Mouse (Mus musculus) kidney, embryonic 16.5 days (tissue): ENCODE data around the gene Ppp1r14c. TPM values are rescaled to one million over a fixed set of nuclear protein-coding genes. Genes with fewer than 3 reads are reported as not detected.

Experiments used
- ATAC-seq: fragments of 200-750 bp; cut with Nextera tagmentation; 2 replicates; pipeline ENCODE4 v1.8.0; 2017; ENCODE audit warnings: moderate TSS enrichment; ENCODE audit not compliant: low FRiP score, low TSS enrichment
- H3K27ac ChIP-seq: fragments of 300-500 bp; sonication (generic); 2 replicates; pipeline ENCODE4 v1.5.1; 2014; ENCODE audit warnings: low read length
- H3K27me3 ChIP-seq: fragments of 300-500 bp; sonication (generic); 2 replicates; pipeline ENCODE4 v1.6.1; 2014; ENCODE audit warnings: low read length, control low read depth, mixed read lengths; ENCODE audit not compliant: insufficient read depth
- H3K36me3 ChIP-seq: fragments of 300-500 bp; sonication (generic); 2 replicates; pipeline ENCODE4 v1.6.1; 2014; ENCODE audit warnings: low read length, control low read depth, mixed read lengths; ENCODE audit not compliant: insufficient read depth
- H3K4me1 ChIP-seq: fragments of 300-500 bp; sonication (generic); 2 replicates; pipeline ENCODE4 v1.6.1; 2014; ENCODE audit warnings: low read length, control low read depth, mixed read lengths; ENCODE audit not compliant: insufficient read depth
- H3K4me2 ChIP-seq: fragments of 300-500 bp; sonication (generic); replicated peaks from 2 replicates; pipeline ENCODE4 v1.6.1; 2014; ENCODE audit warnings: low read depth, low read length
- H3K4me3 ChIP-seq: fragments of 300-500 bp; sonication (generic); 2 replicates; pipeline ENCODE4 v1.5.1; 2014; ENCODE audit warnings: mild to moderate bottlenecking, low read length
- H3K9ac ChIP-seq: fragments of 300-500 bp; sonication (generic); replicated peaks from 2 replicates; pipeline ENCODE4 v1.6.1; 2014; ENCODE audit warnings: low read length
- H3K9me3 ChIP-seq: fragments of 300-500 bp; sonication (generic); 2 replicates; pipeline ENCODE4 v1.6.1; 2016; ENCODE audit warnings: low read length, control low read depth
- WGBS: fragments of 180-500 bp; shearing (Covaris S2); extraction: QIAGEN DNeasy Blood & Tissue Kit; methylation state at CpG from one replicate; pipeline ENCODE4 v1.1.7; 2014; 5-methylcytosine and 5-hydroxymethylcytosine counted together
- polyA plus RNA-seq: library from polyadenylated mRNA; unstranded; fragments of >200 nt; fragmentation: Nextera tagmentation; extraction: Ambion mirVana; gene quantifications from 2 replicates; pipeline ENCODE4 v1.2.1, GENCODE M21; 2015

Gene Ppp1r14c
- polyA plus RNA-seq, 1 experiment from 2014 or later: 8.0 TPM

GRCm38 (mm10) chr10:3398051-3398450 is 32.2 kb downstream of the Ppp1r14c start:
- Histone ChIP-seq H3K9me3 (no peaks in the 10 kb centered on the region), H3K36me3 (no peaks in the 10 kb centered on the region), H3K4me1 (no peaks in the 10 kb centered on the region), H3K4me3 (no peak overlapping the region), H3K27me3 (no peaks in the 10 kb centered on the region), H3K4me2 (no peak overlapping the region), H3K27ac (no peak overlapping the region), H3K9ac (no peak overlapping the region)
- no peak for ATAC-seq
- 83% methylated on average over 5 of the region's 5 CpGs for WGBS

DNA sequence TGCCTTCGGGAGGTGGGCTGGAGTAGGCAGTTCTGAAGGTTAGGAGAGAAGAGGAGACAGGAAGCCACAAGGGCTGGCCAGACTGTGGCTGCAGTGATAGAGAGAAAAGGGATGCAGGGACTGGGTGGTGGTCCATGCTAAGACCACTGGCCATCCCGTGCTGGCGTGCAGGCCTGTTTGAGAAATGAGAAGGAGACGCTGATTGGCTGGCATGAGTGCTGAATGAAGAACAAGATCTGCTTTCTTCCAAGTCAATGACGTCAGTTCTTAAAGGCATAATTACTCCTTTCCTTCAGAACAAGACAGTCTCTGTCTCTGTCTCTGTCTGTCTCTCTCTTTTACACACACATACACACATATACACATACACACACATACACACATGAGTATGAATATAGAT is 36.4 kb downstream of the Ppp1r14c start:
- no peaks in the 10 kb centered on the region for H3K36me3 ChIP-seq

GRCm38 (mm10) chr10:3403416-3404137 is 37.7 kb downstream of the Ppp1r14c start:
- WGBS: 61% methylated on average over 7 of the region's 7 CpGs
- Histone ChIP-seq H3K4me1 (no peaks in the 10 kb centered on the region; the same call in 1 of the 2 replicates), H3K9ac (no peak overlapping the region), H3K27ac (no peak overlapping the region), H3K36me3 (no peaks in the 10 kb centered on the region), H3K4me3 (no peak overlapping the region), H3K9me3 (no peaks in the 10 kb centered on the region), H3K27me3 (no peaks in the 10 kb centered on the region), H3K4me2 (no peak overlapping the region)
- ATAC-seq: no peak

More for the DNA sequence above, 36.4 kb downstream of the Ppp1r14c start:
- 78% methylated on average over 5 of the region's 5 CpGs for WGBS
- Histone ChIP-seq H3K4me2 (no peak overlapping the region), H3K4me3 (no peak overlapping the region), H3K4me1 (no peaks in the 10 kb centered on the region), H3K9ac (no peak overlapping the region), H3K9me3 (no peaks in the 10 kb centered on the region), H3K27ac (no peak overlapping the region), H3K27me3 (no peaks in the 10 kb centered on the region)
- no peak for ATAC-seq

GRCm38 (mm10) chr10:3404362-3404761 is 38.5 kb downstream of the Ppp1r14c start:
- no peak overlapping the region for H3K4me2 ChIP-seq
- WGBS: 88% methylated on average over 4 of the region's 4 CpGs
- no peaks in the 10 kb centered on the region for H3K36me3 ChIP-seq
- H3K27ac ChIP-seq: no peak overlapping the region
- no peak overlapping the region for H3K9ac ChIP-seq
- no peaks in the 10 kb centered on the region for H3K27me3 ChIP-seq
- no peak for ATAC-seq
- H3K4me3 ChIP-seq: no peak overlapping the region
- H3K4me1 ChIP-seq: no peaks in the 10 kb centered on the region; the same call in 1 of the 2 replicates
- no peaks in the 10 kb centered on the region for H3K9me3 ChIP-seq

- Histone ChIP-seq H3K27ac (no peak overlapping the region), H3K4me1 (no peaks in the 10 kb centered on the region; the same call in 1 of the 2 replicates), H3K4me2 (no peak overlapping the region), H3K9me3 (no peaks in the 10 kb centered on the region), H3K36me3 (no peaks in the 10 kb centered on the region), H3K27me3 (no peaks in the 10 kb centered on the region), H3K4me3 (no peak overlapping the region), H3K9ac (no peak overlapping the region)
- no peak for ATAC-seq
- WGBS: 68% methylated on average over 2 of the region's 2 CpGs
Observed at GRCm38 (mm10) chr10:3406280-3406679, 40.4 kb downstream of the Ppp1r14c start.

DNA sequence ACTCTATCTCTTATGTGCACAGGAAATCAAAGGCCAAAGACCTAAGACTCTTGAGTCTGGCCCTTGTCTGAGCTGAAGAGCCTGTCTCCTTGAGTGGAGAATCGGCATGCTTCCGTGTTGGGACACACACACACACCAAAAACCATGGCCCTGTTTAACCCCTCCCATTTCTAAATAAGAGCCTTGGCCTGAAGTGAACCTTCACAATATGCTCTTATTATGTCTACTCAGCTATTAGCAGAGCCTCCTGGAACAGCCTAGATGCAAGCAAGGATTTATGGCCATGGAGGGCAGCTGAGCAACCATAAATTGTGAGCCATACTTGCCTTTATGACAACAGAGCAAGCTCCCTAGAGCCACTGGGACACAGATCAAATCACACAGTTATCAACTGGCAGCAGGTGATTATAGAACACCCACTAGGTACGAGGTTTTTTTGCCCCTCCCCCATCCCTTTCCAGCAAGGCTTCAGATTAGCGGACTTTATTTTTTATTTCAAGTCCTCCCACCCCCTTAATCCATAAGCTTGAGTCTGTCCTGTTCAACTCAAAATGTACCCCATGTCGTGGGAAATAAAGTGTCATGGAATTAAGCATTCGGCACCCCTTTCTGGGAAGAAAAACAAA is 42.3 kb downstream of the Ppp1r14c start:
- WGBS: 63% methylated on average over 6 of the region's 6 CpGs
- Histone ChIP-seq H3K4me3 (no peak overlapping the region), H3K27me3 (no peaks in the 10 kb centered on the region), H3K36me3 (no peaks in the 10 kb centered on the region), H3K9me3 (no peaks in the 10 kb centered on the region), H3K4me1 (no peaks in the 10 kb centered on the region; the same call in 1 of the 2 replicates), H3K9ac (no peak overlapping the region), H3K4me2 (no peak overlapping the region), H3K27ac (no peak overlapping the region)
- peak; percentile 46; the same call in 1 of the 2 replicates for ATAC-seq

GRCm38 (mm10) chr10:3408699-3409098 is 42.8 kb downstream of the Ppp1r14c start:
- Histone ChIP-seq H3K4me2 (no peak overlapping the region), H3K27ac (no peak overlapping the region), H3K4me3 (no peak overlapping the region), H3K9ac (no peak overlapping the region), H3K9me3 (no peaks in the 10 kb centered on the region), H3K4me1 (no peaks in the 10 kb centered on the region; the same call in 1 of the 2 replicates), H3K27me3 (no peaks in the 10 kb centered on the region), H3K36me3 (no peaks in the 10 kb centered on the region)
- no peak for ATAC-seq
- 74% methylated on average over 3 of the region's 3 CpGs for WGBS

- ATAC-seq: no peak
- H3K4me2 ChIP-seq: no peak overlapping the region
- H3K4me3 ChIP-seq: no peak overlapping the region
- H3K36me3 ChIP-seq: no peaks in the 10 kb centered on the region
- no peak overlapping the region for H3K9ac ChIP-seq
- no peaks in the 10 kb centered on the region for H3K9me3 ChIP-seq
- no peaks in the 10 kb centered on the region for H3K27me3 ChIP-seq
- no peak overlapping the region for H3K27ac ChIP-seq
- WGBS: 72% methylated on average over 3 of the region's 3 CpGs
- no peaks in the 10 kb centered on the region; the same call in 1 of the 2 replicates for H3K4me1 ChIP-seq
Observed at GRCm38 (mm10) chr10:3411222-3411621, 45.4 kb downstream of the Ppp1r14c start.

- H3K4me1 ChIP-seq: no peaks in the 10 kb centered on the region; the same call in 1 of the 2 replicates
- H3K27me3 ChIP-seq: no peaks in the 10 kb centered on the region
- H3K27ac ChIP-seq: no peak overlapping the region
- no peaks in the 10 kb centered on the region for H3K9me3 ChIP-seq
- 79% methylated on average over 2 of the region's 2 CpGs for whole genome bisulfite sequencing
- H3K4me3 ChIP-seq: no peak overlapping the region
- H3K36me3 ChIP-seq: no peaks in the 10 kb centered on the region
- H3K9ac ChIP-seq: no peak overlapping the region
- H3K4me2 ChIP-seq: no peak overlapping the region
- no peak for ATAC-seq
Observed at GRCm38 (mm10) chr10:3411639-3412038, 45.8 kb downstream of the Ppp1r14c start.

DNA sequence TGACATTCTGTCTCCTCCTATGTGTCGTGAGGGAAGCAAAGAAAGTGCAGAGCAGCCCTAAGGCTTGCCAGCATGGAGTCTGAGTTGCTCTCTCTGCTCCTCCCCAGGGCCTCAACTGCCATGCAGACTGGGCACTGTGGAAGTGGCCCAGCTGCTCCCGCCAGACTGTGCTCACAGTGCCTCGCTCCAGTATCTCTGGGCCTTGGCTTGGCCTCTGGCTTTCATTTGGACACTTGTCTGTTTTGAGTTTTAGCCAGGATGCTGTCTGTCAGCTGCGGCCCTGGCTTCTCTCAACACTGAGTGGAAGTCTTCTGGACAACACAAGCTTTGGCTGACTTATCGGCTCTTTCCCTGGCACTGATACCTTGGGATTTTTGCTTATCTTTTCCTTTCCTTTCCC is 49.0 kb downstream of the Ppp1r14c start:
- ATAC-seq: no peak
- Histone ChIP-seq H3K9me3 (no peaks in the 10 kb centered on the region), H3K36me3 (no peaks in the 10 kb centered on the region), H3K4me2 (no peak overlapping the region), H3K4me1 (no peaks in the 10 kb centered on the region), H3K27ac (no peak overlapping the region), H3K4me3 (no peak overlapping the region), H3K27me3 (no peaks in the 10 kb centered on the region), H3K9ac (no peak overlapping the region)
- 79% methylated on average over 5 of the region's 5 CpGs for WGBS
